Mouse (Mus musculus) frontal cortex, adult 2 months (tissue): Measurements from ENCODE around the gene Aldh1l1. TPM values are rescaled to one million over a fixed set of nuclear protein-coding genes. Genes with fewer than 3 reads are reported as not detected.

ENCODE experiments used
- DNase-seq, 2 experiments: peaks; one replicate each; pipeline ENCODE4 v3.0.0; 2022; ENCODE audit warnings: low spot score in 1 of 2; ENCODE audit errors: extremely low spot score in 1 of 2
- polyA plus RNA-seq: library from polyadenylated mRNA; depleted of rRNA; stranded (reverse); fragments of >200 nt; gene quantifications from 2 replicates; pipeline ENCODE4 v1.2.3, GENCODE M21; 2012; rRNA removed

Aldh1l1 gene
- 51.6 and 55.0 TPM in 2 replicates for polyA plus RNA-seq

DNA sequence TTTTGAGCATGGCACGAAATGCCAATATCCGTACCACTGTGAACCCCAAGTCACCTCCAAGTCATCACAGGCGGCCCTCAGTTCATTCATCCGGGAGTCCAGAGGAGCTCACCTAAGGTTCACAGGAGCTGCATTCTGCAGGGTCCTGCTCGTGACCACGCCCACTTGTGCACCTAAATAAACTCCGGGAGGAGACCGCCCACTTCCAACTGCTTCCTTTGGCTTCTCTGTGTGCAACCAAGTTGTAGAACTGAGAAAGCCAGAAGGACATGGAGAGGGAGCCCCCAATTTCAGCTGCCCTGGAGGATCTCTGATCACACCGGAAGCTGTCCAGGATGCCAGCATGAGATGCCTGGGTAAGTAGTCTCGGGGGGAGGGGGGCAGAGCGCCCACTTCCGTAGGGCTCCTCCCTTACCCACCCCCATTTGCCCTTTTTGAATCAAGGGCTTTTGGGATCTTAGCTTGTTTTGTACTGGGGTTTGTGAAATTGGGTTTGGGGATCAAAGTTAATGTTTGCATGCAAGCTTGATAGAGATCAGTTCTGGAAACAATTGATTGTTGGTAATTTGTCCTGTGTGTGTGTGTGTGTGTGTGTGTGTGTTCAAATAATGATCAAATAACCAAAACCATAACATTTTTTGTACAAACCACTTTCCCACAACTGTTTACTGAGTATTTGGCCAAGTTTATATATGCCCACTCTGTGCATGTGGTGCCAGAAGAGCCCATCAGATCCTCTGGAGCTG is at the start of gene Aldh1l1:
TSS of gene Aldh1l1 (plus strand) at position 252 of the 746 bp plus-strand sequence.
- DNase-seq, result no peak

DNA sequence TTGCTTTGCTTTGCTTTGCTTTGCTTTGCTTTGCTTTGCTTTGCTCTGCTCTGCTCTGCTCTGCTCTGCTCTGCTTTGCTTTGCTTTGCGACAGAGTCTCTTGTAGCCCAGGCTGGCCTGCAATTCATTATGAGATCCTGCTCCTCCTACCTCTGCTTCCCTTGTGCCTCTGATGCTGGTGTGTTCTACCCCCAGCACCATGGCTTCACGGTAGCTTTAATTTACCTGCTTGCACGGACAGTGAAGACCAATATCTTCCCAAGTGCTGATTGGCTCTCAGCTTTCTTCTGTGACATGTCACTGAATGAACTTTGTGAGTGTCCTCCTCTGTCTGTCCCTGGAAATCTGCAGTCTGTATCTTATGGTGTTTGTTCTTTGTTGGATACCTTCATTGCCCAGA is 49.2 kb upstream of the Aldh1l1 start:
- no peak for DNase-seq

DNA sequence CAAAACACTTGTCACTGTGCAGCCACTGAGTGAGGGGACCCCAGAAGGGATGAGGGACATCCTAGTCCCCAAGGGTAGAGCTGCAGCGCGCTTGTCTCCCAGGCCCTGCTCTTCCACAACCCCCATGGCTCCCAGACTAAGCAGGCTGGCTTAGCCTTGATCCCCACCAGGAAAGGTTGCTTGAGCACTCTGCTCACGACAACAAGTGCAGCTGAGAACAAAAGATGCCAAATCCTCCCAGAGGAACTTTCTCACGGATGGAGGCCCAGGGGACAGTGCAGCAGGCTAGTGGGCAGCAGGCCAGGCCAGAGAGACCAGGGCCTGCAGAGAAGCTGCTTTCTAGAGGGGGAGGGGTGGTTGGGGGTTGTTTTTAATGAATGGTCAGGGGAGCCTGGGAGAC is 39.3 kb upstream of the Aldh1l1 start:
- no peak for DNase-seq

DNA sequence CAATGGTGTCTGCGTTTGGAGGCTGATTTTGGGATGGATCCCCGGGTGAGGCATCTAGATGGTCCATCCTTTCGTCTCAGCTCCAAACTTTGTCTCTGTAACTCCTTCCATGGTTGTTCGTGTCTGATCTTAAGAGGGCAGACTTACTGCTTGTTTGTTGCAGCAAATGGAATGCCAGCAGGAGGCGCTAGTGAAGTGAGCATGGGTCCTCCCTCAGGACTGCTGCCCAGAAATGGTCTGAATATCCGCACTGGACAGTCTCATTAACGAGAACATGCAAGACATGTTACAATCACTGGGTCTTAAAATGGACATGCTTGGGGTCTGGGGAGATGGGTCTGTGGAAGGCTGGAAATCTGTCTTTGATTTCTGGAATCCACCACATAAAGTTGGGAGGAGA is 36.0 kb upstream of the Aldh1l1 start:
- peak in 1 of 2 experiments; percentile 92 for DNase-seq

DNA sequence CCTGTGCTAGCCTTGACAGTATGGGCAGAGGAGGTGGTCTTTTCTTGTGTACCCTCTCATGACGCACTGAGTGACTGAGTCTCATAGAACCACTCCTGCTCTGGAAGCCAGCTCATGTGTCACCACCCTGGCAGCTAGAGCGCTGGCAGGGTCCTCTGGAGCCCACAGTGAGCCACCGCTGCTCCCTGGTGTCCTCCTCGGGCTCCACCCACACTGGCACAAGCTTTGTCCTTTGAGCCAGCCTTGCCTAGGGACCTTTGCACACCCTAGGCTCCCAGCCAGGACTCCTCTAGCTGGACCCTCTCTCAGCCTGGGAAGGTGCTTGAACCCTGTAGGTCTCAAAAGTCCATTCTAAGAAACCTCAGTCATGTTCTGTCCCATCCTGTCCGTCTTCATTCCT is 35.5 kb upstream of the Aldh1l1 start:
- no peak for DNase-seq

DNA sequence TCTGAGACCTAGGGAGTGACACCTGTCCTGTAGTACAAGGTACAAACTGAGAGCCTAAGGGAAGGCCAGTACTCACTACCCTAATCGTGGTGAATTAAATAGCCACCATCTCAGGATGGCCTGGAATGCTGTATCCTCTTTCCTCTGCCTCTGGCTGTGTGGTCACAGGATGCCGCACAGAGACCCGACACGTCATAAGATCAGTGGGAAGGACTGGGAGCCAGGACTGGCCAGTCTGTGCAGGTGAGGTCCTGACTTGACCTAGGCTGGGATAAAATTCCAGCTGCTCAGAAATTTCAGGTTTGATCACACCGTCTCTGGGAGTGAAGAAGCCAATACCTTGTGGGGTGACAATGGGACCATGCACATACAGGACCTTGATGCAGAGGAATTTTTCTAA is 34.7 kb upstream of the Aldh1l1 start:
- no peak for DNase-seq

DNA sequence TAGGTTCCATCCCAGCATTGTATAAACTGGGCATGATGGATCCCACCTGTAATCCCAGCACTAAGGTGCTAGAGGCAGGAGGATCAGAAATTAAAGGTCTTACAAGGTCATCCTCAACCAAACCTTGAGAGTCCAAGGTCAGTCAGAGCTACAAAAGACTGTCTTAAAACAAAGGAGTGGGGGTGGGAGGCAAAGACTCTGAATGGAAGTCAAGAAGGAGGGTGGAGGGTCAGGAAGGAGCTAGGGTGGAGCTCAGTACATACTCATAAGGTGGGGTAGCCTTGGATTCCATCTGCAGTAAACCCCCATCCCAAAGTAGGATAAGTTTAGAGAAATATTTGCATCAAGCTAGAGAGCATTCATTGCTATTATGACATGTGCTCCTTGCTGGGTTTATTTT is 33.6 kb upstream of the Aldh1l1 start:
- no peak for DNase-seq

DNA sequence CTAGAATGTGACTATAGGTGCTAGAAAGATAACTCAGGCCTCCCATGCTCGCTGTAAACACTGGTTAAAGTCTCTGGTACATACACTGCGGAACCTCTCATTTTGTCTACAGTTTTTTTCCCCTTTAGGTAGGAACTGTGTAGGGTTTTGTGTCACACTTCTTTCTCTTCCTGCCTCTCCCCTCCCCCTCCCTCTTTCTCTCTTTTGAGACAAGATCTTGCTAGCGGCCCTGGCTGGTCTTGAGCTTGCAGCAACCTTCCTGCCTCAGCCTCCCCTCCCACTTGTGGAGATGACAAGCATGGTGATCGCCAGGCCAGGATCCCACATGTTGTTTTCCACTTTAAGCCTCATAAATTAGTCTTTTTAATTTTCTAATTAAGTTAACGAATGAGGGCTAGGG is 32.5 kb upstream of the Aldh1l1 start:
- no peak for DNase-seq

DNA sequence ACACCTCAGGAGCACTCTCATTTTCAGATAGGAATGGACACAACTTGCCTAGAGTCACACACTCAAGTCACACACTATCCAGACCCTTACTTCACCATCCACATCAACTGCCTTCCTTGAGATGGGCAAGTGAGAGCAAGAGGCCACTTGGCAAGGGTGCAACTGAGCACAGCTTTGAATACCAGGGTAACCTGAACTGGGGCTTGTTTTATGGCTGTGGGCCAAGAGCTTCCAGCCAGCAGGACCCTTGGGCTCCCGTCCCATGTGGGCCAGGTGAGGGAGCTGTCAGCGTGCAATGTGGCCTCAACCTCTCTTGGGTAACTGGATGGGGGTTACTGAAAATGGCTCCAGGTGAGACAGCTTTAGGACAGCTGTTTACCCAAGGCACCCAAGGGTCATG is 28.8 kb upstream of the Aldh1l1 start:
- no peak for DNase-seq

DNA sequence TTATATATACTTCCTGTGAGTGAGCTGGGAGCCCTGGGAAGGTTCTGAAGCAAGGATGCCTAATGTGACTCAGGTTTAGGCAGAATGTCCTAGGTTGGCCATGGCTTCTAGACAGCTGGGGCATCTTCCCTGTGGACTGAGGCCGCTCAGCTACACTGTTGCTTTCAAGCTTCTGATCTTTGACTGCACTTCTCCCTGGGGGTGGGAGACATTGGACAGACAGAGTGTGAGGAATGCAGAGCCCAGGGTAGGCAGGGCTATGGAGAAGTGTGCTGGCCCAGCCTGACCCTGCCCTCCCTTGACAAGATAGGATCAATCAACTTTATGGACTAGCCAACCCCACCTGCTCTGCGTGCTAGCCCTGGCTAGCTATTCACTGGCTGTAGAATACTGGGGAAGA is 25.0 kb upstream of the Aldh1l1 start:
- no peak for DNase-seq

DNA sequence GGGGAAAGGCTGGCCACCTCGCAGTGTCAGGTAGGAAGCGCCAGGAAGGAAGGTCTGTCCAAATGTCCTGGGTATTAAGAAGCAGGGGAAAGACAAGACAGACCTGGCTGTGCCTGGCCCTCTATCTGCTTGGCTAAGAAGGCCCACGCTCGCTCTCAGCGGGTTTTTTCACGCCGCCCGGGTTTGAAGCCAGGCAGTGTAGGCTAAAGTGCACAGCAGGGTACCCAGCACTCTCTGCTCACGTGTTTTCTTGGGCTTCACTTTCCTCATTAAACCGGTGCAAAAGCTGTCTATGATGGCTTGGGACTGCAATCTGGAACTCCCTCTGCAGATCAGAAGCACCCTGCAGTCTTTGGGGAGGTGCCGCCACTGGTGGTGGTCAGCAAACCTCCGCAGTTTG is 24.5 kb upstream of the Aldh1l1 start:
- no peak for DNase-seq

DNA sequence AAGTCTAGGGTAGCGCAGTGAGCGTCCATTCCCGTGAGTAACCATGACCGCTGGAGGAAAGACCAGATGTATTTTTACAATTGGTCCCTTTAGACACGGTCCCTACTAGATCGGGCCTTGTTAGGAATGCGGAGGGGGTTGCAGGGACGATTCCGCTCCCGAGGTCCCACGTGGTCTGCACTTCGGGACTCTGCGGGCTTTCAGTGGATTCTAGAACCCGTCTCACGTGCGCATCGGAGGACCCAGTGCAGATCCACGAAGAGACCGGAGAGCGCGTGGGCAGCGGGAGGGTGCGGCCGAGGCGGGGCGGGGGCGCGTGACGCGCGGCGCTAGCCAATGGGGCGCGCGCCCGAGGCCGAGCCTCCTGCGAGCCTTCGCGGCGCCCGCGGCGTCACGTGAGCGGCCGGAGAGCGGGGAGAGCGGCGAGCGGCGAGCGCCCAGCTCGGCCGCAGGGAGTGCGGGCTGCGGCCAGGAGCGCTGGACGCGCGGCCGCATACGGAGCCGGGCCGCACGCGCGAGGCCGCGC is 24.0 kb upstream of the Aldh1l1 start, which contains the start of gene Klf15:
TSS of gene Klf15 (plus strand) at position 396 of the 526 bp plus-strand sequence.
- DNase-seq, result peak; percentile 55 to 84

DNA sequence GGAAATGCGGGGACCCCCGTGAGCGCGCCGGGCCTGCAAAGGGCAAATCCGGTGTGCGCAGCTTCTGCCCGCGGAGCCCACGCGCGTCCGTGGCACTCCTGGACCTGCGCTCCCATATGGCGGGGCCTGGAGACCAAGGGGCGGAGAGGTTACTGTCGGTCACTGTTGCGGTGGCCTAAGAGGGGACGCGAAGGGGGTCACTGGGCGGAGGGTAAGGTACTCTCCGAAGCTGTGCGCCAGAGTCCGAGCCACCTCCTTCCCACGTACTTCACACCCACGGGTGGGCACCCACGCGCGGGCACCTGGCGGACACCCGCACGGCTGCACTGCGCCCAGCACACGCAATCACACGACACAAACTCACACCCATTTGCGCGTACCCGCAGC is 23.4 kb upstream of the Aldh1l1 start:
- peak in 1 of 2 experiments; percentile 46 for DNase-seq

DNA sequence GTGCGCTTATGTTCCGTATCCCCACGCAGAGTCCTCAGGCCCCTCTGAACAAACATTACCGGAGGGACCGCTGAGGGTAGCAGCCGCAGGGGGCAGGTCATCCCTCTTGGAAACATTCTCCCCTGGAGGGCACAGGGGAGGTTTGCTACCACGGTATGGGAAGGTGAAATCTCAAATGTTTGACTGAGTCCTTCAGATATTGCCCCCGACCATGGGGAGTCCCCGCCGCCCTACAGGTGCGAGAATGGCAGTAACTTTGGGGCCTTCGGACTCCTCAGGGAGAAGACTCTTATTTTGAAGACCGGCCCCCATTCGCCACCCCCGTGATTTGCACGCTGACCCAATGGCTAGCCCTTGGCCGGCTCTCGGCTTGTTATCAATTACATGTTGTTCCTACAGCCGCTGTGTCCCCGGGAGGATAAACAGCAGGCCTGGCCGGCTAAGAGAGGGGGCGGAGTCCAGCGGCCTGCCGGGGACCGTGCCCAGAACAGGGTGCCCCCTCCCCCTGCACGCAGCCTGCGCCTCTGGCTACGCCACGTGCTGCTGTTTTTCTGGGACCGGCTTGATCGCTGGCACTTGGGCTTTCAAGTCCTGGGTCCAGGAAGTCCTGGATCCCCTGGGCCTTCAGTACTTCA is 22.9 kb upstream of the Aldh1l1 start:
- peak; percentile 82 to 87 for DNase-seq

DNA sequence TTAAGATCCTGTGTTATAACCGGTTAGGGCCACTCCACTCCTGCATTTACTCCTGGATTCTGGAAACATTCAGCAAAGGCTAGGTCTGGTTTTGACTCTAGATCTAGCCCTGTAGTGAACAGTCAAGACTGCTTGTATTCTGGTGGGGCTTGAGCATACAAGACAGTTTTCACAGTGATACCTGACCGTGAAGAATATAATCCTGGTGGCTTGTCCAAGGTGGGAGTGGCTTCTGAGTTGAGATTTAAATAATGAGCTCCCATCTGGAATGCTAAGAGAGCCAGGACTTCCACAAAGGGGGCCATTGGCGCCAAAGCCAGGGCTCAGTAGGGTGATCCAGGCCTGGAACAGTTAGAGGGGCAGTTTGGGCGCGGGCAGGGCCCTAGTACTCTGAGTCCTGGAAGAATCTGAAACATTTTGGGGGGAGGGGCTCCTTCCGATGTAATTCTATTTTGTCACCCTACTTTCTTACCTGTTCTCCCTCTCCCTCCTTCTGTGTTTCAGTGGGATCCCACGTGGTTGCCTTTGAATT is 22.3 kb upstream of the Aldh1l1 start:
- no peak for DNase-seq

DNA sequence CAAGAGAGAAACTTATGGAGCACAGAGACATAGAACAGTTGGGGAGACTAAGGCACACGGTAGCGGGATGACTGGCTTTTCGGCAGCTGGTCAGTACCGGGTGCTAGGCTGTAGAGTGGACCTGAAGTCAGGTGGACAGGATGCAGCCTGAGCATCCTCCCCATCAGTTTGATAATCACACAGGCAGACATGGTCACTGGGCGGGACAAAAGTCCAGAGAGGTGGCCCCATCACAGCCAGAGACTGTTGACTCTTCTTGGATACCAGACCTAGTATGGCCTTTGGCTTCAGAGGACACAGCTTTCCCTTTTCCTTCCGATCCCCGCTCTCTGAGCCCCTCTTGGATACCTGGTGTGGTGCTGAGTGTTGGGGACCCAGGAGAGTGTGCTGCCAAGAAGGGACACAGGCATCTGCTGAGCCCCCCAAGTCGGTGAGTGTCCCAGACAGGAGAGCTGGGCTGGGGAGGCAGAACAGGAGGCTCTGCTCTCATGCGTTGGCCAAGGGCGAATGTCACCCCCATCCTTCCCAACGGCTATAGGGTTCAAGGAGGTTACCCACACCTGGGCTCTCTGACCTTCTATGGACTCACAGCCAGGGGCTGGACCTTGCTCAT is 21.1 kb upstream of the Aldh1l1 start:
- DNase-seq, result no peak

DNA sequence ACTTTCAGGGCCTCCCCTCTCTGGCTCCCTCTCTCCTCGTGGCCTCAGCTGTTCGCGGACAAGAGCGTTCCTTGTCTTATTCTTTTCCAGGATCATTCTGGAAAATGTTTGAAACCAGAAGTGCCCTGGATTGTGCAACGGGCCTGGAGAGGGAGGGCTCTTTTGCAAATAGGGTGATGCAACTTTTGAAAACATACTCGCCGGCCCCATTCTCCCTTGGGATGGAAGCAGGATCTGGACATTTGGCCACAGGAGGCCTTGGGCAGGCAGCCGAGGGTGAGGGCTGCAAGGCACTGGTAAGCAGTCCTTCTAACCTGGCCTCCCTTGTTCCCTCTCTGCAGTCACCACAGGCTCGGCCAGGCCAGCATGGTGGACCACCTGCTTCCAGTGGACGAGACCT is 20.1 kb upstream of the Aldh1l1 start:
- DNase-seq, result no peak

DNA sequence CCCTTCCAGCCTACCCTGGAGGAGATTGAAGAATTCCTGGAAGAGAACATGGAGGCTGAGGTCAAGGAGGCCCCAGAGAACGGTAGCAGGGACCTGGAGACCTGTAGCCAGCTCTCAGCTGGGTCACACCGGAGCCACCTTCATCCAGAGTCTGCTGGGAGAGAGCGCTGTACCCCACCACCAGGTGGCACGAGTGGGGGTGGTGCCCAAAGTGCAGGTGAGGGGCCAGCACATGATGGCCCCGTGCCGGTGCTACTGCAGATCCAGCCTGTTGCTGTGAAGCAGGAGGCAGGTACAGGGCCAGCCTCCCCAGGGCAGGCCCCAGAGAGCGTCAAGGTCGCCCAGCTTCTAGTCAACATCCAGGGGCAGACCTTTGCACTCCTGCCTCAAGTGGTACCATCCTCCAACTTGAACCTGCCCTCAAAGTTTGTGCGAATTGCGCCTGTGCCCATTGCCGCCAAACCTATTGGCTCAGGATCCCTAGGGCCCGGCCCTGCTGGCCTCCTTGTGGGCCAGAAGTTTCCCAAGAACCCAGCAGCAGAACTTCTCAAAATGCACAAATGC is 19.3 kb upstream of the Aldh1l1 start:
- DNase-seq, result no peak

DNA sequence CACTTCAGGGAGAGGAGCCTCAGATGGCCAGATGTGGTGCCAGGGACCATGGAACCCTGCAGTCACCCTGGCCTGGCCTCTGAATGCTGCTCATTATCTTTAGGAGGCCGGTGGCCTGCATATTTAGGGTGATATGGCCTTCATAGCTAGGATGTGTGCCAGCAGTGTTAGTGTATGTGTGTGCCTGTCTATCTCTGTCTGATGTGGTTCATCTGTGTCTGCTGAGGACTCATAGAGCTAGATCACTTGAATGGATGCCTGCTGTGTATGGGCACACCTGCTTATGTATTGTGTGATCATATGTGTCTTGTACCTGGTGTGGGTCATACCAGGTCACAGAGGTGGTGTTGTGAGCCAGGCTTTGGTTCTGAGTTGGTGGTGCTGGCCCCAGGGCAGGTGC is 18.0 kb upstream of the Aldh1l1 start:
- no peak for DNase-seq

DNA sequence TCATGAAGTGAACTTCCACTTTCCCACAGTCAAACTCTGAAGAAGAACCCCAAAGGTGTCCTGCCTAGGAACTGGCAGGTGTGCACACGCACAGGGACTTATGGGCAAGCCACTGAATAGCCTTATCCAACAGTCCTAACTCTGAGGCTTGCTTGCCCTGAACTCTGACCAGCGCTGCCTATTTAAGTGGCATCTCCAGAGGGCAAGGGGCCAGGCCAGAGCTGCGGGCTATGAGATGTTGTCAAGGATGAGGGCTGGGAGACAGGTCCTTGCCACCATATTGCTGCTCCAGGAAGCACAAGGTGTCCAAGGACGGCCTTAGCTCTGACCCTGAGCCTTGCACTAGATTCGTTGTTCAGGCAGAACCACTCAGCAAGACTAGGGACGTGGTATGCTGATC is 17.2 kb upstream of the Aldh1l1 start:
- DNase-seq, result no peak

DNA sequence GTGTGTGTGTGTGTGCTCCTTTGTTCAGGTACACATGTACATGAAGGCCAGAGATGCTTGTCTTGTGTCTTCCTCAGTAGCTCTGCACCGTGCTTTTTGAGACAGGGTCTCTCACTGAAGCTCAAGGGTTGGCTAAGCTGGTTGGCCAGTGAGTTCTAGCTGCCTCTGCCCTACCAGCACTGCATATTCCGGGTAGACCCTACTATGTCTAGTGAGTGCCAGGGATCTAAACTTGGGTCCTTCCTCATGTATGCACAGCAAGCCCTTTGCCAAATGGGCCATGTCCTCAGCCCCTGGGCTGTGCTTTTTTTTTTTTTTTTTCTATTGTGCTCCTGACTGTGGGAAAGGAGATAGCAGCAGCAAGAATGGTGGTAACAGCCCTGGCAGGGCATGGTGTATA is 16.0 kb upstream of the Aldh1l1 start:
- DNase-seq, result no peak
